Mouse (Mus musculus) MEL (cell line): ENCODE results near the gene Sult2b1.

ENCODE experiments used
- CHD2 ChIP-seq: IDR thresholded peaks from 2 replicates; pipeline ENCODE4 v1.6.1; 2011; ENCODE audit warnings: low read length, improper control_type of control experiment
- CTCF ChIP-seq, 3 experiments: IDR thresholded peaks in 2 of 3; conservative IDR thresholded peaks in 1 of 3; 2 replicates each; pipeline ENCODE4 v1.5.1; 2011 to 2012; ENCODE audit warnings: low read length in 3 of 3, low read depth in 2 of 3, mild to moderate bottlenecking in 2 of 3, improper control_type of control experiment in 1 of 3, inconsistent platforms in 1 of 3, mixed read lengths in 1 of 3, moderate library complexity in 1 of 3; ENCODE audit not compliant: control insufficient read depth in 1 of 3, insufficient read depth in 1 of 3, poor library complexity in 1 of 3, severe bottlenecking in 1 of 3
- POLR2A ChIP-seq, 2 experiments: IDR thresholded peaks; 2 replicates each; pipeline ENCODE4 v1.6.1; 2011 to 2012; ENCODE audit warnings: low read length in 2 of 2, mild to moderate bottlenecking in 2 of 2, control low read depth in 1 of 2, improper control_type of control experiment in 1 of 2, low read depth in 1 of 2, moderate library complexity in 1 of 2; ENCODE audit not compliant: control insufficient read depth in 1 of 2, insufficient read depth in 1 of 2, poor library complexity in 1 of 2
- TCF12 ChIP-seq: IDR thresholded peaks from 2 replicates; pipeline ENCODE4 v1.6.1; 2014; ENCODE audit warnings: low read depth, mild to moderate bottlenecking, inconsistent platforms, low read length, improper control_type of control experiment, moderate library complexity

DNA sequence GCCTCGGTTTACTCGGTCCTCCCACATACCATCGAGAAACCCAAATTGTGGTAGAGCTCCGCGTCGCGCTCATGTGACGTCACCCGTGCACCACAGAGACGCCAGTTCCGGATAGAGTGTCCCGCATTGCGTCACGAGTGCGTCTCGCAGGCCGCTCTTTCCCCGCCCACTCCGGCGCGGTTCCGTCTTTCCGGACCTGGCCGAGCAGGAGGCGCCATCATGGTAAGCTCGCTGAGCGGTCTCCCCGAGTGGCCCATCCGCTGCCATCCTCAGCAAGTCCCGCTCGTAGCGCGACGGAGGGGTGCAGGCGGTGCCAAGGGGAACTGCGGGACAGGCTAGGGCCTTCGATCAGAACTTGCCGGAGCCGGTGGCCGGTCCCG, 66.6 kb downstream of the Sult2b1 start, which contains the start of gene Sphk2:
- TF ChIP-seq TCF12 = peak; percentile 90
- no peak for TF ChIP-seq CTCF (IDR thresholded peaks at IDR 0.05 in 2 of 3, conservative IDR thresholded peaks at IDR 0.05 in 1 of 3; ENCODE audit: control insufficient read depth in 1 of 3, insufficient read depth in 1 of 3, low read depth in 2 of 3, low read length in 3 of 3, poor library complexity in 1 of 3, severe bottlenecking in 1 of 3)
- TF ChIP-seq POLR2A (IDR thresholded peaks at IDR 0.05; ENCODE audit: control insufficient read depth in 1 of 2, insufficient read depth in 1 of 2, low read depth in 1 of 2, low read length in 2 of 2, poor library complexity in 1 of 2) = peak; percentile 84 to 96
- no peak for TF ChIP-seq CHD2
